Mouse (Mus musculus) CD4-positive, CD25-positive, alpha-beta regulatory T cell, adult 2 months (primary cell): Measurements from ENCODE around the gene 6820408C15Rik.
A peak's percentile ranks its signal among the peaks of the same experiment; 100 is the strongest.

ENCODE experiments used
- DNase-seq: peaks from one replicate; pipeline ENCODE4 v3.0.0-alpha.2; 2012; ENCODE audit warnings: low read depth, low spot score

6820408C15Rik gene

DNA sequence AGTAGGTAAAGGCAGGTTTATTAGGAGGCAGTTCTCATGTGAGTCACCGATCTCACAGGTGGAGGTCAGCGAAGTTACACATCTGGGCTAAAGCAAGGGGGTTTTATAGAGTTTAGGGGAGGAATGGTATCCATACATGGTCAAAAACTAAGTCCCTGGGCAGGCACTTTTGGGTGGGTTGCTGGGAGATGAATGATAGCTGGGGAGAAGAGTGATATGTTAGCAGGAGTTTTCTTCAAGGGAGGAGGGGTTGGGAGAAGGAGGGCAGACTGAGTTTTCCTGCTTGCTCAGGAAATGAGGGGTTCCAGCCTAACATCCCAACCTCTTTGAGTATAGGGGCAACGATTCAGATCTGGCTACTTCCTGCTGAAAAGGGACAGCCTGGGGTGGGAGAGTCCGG lies at the start of gene 6820408C15Rik:
6820408C15Rik (plus strand) TSS at position 301 of the 400 bp plus-strand sequence.
- DNase-seq = no peak

DNA sequence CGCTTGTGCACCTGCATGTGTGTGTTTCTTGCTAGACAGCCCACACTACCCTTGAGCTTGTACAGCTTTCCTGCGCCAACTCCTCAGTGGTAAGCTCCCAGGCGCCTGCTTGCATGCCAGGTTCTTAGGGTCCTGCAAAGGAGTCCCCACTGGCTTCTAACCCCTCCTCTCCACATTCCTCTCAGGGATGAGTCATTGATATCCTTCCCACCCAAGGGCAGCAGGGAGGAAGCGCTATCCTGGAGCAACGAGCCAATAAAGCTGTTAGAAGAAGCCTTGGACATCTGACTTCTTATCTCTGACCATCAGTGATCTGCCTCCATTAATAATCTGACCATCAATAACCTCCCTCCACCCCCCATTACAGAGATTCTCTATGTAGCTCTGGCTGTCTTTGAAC lies 47.5 kb upstream of the 6820408C15Rik start:
- DNase-seq = no peak

DNA sequence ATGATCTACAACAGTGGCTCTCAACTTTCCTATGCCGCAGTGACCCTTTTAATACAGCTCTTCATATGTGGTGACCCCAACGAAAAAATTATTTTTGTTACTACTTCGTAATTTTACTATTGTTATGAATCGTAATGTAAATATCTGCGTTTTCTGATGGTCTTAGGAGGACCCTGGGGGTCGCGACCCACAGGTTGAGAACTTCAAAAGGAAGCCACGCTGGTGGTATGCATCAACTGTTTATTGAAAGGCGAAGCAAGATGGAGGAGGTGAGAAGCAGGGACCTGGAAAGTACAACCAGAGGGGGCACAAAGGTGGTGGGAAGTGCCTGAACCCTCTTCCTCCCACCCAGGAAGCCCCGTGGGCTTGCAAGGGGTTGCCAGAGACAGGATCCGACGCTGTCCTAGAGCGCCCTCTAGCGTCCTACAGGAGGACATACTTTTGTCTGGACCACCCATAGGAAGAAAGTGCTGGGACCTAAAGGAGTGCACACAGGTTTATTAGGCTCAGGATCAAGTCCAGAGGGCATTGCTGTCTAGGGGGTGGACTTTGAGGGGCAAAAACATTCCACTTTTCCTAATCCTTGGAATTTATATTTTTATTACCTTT lies 46.8 kb upstream of the 6820408C15Rik start:
- peak; percentile 88 for DNase-seq

DNA sequence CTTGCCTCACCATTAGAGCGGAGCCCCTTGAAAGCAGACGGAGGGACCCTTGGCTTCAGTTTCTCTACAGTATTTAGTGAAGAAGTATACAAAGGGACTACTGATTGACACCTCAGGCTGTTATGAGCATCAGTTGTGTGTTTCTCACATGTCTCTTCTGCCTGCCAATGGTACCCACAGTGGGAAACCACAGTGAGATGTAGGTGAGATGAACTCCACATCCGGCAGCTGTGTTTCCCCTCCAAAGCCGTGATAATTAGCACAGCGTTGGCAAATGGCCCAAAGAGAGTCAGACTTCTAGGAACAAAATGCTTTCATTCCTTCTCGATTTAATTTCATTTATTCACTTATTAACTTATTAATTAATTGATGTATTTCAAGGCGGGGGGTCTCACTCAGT lies 43.3 kb upstream of the 6820408C15Rik start:
- DNase-seq = peak; percentile 66

DNA sequence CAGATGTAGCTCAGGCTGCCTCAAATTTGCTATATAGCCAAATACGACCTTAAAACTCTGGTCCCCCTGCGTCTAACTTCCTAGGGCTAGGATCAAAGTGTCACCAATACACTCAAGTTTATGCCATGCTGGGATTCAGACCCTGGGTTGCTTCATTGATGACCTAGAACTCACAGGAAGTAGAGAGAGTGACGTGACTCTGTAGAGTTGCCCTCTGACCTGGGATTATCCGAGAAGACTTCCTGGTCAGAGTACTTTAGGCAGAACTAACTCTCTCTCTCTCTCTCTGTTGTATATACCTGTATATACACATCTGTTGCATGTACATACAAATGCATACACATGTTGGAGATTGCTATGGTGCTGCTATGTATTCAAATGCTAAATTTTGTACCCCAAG lies 42.7 kb upstream of the 6820408C15Rik start:
- no peak for DNase-seq

DNA sequence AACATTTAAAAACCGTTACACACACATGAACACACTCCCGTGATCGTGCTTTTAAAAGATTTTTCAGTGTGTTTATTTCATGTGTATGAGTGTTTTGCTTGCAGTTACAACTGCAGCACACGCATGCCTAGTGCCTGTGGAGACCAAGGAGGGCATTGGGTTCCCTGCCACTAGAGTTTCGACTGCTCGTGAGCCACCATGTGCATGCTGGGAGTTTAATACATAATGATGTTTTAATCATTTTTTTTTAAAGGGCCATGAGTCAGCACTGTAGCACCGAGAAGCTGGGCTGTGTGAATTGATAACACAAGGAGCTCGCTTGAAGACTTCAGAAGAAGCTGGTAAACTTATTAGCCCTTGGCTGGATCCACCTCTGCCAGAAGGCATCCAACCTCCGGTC lies 41.8 kb upstream of the 6820408C15Rik start:
- no peak for DNase-seq

DNA sequence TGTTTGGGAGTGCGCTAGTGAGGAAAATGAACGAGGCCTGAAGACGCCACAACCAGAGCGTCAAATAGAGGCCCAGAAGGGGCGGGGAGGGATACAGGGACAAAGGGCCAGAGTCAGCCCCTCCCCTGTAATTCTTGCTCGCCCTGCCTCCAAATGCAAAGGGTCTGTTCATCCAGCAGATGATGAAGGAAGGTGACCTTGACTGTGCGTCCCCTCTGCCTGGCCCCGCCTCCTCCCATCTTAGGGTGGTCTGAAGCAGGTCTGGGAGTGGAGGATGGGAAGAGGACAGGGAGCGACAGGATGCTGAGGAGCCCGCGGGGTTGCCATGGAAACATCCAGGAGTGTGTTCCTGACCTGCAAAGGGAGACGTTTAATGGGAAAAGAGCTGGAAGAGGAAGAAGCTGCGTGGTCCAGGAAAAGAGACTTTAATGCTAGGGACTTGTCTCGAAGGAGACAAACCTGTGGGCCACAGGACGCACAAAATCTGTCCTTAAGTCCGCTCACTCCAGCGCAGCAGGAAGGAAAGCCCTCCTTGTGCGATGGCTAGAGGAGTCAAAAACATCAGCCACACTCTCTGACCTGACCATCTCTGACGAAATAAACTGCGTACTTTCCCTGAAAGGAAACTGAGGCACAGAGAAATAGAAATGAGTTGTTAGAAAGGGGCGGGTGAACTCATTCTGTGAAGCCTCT lies 39.6 kb upstream of the 6820408C15Rik start:
- no peak for DNase-seq

DNA sequence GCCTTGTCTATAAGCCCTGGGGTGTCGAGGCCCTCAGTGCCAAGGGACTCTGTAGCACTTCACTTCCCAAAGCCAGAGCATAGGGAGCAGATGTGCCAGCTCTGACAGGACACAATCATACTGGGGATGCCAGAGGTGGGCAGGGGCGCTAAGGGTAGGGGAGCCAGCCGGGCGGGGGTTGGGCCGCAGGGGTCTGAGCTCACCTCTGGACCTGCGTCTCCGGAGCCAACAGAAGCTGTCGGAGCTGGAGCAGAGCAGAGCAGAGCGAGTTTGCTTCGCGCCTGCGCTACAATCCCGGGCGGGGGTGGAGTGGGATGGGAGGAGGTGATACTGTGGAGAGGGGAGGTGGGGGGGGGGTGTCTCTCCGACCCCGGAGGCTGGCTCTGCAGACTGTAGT lies 39.0 kb upstream of the 6820408C15Rik start, which contains the start of gene Nrsn2:
Nrsn2 (minus strand) TSS at position 294 of the 397 bp plus-strand sequence.
- DNase-seq = no peak

DNA sequence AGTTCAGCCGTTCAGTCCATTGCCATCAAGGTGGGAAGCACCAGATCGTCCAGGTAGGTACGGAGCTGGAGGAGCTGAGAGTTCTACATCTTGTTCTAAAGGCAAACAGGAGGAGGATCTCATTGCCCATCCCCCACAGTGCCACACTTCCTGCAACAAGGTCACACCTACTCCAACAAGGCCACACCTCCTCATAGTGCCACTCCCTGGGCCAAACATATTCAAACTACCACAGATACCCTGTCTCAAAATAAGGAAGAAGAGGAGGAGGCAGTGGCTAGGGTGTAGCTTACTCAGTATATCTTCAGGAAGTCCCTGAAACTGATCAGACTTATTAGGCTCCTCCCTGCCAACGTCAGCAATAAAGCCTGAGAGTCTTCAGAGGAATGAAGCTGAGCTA lies 31.2 kb upstream of the 6820408C15Rik start:
- no peak for DNase-seq

DNA sequence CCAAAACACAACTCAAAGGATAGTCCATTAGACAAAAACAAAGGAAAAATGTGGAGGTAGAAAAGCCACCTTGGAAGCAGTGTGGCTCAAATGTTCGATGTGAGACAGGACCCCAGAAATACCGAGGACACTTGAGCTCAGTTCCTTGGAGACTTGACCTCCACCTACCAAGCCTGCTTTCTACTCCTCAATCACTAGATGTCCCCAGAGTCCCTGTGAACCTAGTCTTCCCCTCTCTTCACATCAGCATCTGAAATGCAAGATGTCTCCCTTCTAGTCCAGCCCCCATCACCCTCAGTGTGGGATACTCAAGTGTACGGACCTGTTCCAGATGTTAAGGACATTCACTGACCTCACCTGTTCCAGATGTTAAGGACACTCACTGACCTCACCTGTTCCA lies 22.6 kb upstream of the 6820408C15Rik start:
- DNase-seq = peak; percentile 75

DNA sequence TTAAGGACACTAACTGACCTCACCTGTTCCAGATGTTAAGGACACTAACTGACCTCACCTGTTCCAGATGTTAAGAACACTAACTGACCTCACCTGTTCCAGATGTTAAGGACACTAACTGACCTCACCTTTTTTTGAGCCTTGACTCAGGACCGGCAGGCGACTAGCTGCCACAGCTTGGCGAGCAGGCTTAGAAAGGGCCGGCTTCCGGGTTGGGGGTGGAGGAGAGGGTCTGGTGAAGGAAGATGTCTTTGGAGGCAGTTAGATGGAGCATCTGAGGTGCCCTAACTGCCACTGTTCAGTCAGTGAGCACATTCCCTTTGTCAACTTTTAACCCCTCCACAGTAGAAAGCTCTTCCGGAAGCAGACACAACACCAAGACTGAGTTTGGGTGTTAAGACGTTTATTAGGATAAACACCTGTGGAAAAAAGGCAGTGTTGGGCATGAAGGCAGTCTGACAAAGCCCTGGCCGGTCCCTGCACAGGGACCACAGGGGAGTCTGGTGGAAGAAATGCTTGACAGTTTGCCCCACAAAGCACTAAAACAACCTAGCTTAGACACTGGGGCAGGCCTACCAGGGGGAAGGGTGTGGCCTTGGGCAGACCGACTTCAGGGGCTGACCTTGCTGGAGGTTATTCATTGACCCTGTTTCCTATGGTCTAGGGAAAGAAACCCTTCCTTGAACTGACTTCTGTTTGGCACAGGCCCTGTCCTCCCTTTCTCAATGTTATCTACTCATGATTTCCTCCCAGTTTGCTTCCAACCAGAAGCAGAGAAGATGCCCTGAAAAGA lies 22.0 kb upstream of the 6820408C15Rik start:
- DNase-seq = no peak

DNA sequence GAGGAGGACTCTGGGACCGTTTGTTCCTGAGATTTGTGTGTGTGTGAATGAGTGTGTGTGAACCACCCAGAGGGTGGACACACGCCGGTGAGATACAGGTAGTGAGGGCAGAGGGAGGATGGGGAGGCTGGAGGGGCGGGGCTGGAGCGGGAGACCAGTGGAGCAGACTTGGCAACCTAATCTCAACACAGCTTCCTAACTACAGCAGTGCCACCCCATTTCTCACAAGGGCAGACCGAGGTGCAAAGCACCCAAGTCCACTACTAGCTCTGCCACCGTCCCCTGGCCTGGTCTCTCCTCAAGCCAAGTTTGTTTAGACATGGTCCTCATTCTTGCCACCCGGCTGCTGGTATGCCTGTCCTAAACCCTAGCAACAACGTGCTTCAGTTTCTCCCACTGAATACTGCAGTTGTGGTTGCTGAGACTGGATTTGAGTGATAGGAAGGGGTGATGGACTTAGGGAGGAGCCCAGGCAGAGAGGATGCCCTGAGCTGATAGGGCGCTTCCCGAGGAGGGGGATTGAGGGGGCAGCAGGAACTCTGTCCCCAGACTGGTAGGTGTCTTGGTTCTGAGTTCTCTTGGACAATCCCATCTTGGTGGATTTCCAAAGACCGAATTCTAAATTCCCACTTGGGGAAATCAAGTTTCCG lies 20.0 kb upstream of the 6820408C15Rik start:
- DNase-seq = no peak

DNA sequence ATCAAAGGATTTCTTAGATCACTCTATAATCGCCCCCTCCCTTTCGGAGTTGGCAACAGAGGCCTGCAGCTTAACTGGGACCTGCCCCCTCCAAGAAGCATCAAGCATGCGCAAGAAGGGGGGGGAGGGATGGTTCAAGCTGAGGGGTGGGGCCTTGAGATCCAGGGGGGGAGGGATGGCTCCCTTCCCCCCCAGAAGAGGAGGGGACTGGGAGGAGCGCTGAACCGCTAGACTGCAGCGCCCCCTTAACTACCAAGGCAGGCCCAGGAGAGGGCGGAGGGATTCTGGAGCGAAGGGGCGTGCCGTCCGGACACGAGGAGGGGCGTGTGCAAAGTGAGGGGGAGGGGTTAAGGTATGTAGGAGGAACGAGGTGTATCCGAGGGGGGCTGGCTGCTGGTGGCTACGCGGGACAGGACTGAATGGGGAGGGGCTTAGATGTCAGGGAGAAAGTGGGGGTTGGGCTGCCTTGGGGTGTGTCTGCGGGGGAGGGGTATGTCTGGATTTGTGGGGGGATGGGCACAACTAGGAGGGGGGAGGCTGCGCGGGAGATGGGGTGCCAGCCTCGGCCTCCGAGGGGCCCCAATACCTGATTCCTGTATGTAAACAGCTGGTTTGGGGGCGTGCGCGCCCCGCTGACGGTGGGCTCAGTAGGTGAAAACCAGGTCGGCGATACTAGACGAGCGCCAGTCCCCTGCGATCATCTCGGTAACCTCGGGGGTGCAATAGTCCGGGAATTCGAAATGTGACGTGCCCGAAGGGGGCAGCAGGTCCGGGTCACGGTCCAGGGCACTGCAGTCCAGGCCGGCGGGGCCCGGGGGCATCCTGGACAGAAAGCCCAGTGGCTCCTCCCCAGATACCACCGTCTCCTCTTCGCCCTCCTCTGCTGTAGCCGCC lies 19.0 kb upstream of the 6820408C15Rik start:
- peak; percentile 80 for DNase-seq

DNA sequence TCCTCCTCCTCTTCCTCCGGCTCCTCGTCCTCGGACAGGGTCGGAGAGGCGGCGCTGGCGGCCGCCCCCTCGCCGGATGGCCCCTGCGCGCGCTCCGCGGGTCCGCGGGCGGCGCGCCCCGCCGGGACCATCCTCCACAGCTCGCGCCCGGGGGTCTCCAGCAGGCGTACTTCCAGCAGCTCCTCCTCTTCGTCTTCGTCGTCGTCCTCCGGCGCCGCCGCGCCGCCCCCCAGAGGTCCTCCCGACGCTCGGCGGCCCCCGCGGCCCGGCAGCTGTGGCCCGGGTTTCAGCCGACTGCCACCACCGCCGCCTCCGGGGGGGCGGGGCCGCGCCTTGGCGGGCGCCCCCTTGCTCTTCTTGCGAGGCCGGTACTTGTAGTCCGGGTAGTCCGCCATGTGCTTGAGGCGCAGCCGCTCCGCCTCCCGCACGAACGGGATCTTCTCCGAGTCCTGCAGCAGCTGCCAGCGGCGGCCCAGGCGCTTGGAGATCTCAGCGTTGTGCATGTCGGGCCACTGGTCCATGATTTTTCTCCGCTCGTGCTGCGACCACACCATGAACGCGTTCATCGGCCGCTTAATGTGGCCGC lies 18.3 kb upstream of the 6820408C15Rik start:
- peak; percentile 76 for DNase-seq

DNA sequence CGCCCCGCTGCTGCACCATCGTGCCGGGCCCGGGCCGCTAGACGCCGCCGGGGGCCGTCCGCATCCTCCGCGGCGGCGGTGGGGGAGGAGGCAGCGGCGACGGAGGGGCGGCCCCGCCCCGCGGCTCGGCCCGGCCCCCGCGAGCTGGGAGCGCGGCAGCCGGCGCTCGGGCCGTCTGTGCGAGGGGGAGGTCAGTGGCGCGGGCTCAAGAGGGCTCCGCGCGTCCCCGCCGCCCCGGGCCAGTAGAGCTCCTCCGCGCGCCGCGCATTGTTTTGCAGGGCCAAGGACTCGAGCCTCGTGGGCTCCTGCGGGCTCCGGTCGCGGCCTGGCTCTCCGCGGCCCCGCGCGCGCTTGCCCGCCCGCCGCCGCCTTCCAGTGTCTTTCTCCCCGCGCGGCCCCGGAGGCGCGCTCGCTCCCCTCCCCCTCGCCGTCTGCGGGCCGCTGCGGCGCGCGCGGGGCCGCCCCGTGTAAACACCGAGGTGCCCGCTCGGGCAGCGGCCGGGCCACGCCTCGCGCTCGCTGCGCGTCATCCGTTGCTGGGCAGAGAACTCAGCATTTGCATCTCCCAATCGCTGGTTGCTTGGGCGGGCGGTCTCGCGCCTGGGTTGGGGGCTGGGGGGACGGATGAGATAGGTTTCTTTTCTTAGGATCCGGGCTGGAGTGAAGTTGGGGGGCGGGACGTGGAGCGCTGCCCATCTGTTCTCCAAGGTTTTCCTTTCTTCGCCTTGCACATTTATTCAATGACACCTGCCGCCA lies 17.5 kb upstream of the 6820408C15Rik start, which contains the start of gene Sox12:
Sox12 (minus strand) TSS at position 384 of the 756 bp plus-strand sequence.
- peak; percentile 96 for DNase-seq

DNA sequence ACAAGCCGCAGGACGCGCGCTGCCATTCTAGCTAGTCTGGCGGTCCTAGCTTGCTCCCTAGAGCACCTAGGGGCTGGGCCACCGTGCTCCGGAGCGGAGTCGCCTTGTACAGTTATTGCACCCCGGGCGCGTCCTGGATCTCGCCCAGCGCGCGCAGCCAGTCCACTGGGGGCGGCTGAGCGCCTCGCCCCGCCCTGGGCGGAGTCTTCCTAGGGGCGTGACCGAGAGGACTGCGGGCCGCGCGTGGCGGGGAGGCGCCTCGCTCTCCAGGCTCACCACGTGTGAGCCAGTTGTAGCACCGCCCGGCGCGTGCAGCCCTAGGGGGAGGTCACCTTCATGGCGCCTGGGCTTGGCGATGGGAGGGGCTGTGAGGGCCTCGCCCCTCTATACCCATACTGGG lies 16.7 kb upstream of the 6820408C15Rik start:
- DNase-seq = peak; percentile 92

DNA sequence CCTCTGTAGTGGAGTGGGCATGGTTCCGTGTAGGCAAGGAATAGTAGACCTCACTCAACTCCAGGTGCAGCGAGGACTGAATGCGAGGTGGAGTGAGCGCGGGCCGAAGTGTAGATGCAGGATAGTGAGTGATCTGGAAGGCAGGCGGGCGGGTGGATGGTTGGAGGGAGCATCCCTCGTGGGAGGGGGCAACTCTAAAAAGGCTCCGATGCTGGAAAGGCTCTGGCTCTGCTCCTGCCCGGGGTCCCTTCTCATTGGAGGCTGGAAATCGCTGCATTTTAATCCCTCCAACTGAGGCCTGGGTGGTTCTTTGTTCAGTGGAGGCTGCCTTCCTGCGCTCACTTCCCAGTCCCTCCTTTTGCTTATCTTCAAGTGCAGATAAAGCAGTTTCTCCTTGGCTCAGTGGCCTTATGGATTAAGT lies 16.3 kb upstream of the 6820408C15Rik start:
- no peak for DNase-seq

DNA sequence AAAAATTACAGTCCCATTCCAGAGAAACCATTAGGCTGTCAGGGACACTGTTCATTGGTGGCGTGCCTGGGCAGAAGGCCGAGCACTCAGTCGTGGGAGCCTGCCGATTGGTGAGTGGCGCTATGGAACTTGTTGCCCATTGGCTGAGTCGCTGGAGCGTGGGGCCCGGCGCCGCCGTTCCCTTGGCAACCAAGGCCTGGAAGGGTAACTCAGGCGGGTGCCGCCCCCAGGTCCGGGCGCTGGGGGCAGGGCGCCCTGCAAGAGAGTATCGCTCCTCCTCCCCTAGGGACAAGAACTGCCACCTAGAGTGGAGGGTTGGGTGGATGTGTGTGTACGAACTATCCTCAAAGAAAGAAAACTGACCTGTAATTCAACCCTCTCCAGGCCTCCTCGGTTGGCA lies 9.3 kb upstream of the 6820408C15Rik start:
- peak; percentile 89 for DNase-seq

DNA sequence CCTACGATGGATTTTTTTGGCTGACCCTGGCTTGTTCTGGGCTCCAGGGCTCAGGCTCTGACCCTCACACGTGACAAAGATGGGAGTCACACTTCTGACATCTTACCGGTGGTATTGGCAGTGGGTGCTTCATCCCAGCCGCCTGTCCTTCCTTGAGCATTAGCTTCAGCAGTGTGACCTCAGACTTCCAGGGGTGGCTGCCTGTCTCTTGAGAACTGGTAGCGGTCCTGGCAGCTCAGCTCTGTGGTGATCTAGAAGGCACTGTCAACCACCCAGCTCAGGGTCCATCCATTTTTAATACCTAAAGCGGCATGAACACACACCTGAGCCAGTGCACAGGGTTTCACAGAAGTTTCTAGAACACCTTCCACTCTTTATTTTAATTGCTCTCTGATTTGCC lies 5.6 kb upstream of the 6820408C15Rik start:
- no peak for DNase-seq

DNA sequence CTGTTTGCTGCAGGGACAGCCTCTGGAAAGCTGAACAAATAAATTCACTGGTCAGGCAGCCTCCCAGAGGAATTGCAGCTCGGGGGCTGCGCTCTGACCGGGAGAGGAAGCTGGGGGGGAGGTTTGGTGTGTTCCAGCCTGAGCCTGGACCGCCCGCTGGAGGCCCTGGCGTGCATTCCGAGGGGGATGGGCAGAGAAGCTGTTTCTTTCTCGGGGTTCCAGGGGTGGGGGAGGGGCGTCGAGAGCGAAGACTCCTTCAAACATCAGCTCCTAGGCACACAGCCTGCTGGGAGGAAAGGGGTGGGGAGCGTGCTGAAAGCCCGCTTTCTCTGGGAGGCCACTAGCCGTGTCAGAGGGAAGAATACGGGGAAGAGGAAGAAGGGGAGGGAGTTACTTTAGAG lies 4.4 kb upstream of the 6820408C15Rik start:
- no peak for DNase-seq
